Mouse (Mus musculus): ENCODE data around the gene Tstd1. TPM values are rescaled to one million over a fixed set of nuclear protein-coding genes. Genes with fewer than 3 reads are reported as not detected.

The Tstd1 gene
- total and polyA plus RNA-seq, 2 experiments from 2014 or later: 1.1 TPM; not detected in 1

- no peaks in the 10 kb centered on the region for H3K36me3 ChIP-seq (replicated peaks; ENCODE audit: control insufficient read depth, insufficient read depth, low read length)
- peaks cover 3% of the 10 kb centered on the region; the same call in 1 of the 2 replicates for H3K4me1 ChIP-seq (ENCODE audit: control insufficient read depth, insufficient read depth)
- no peaks in the 10 kb centered on the region for H3K9me3 ChIP-seq (replicated peaks; ENCODE audit: control insufficient read depth, low read length)
- H3K27ac ChIP-seq (ENCODE audit: low read depth): no peak overlapping the region
- no peak for TF ChIP-seq EP300 (IDR thresholded peaks at IDR 0.05; ENCODE audit: low read depth)
- TF ChIP-seq CTCF (IDR thresholded peaks at IDR 0.05; ENCODE audit: low read depth): no peak
- H3K4me2 ChIP-seq (ENCODE audit: low read depth, low read length): no peak overlapping the region
- H3K4me3 ChIP-seq (ENCODE audit: low read depth, low read length): no peak overlapping the region
- no peak for ATAC-seq (ENCODE audit: insufficient read depth, low read depth)
- H3K9ac ChIP-seq (replicated peaks; ENCODE audit: low read depth, low read length): no peak overlapping the region
- 68% methylated on average over 6 of the region's 6 CpGs for WGBS
- DNase-seq (ENCODE audit: low spot score): no peak
- 0 out of 2 replicates have a peak, but pooled peaks cover 6% of the 10 kb centered on the region for H3K27me3 ChIP-seq (ENCODE audit: control insufficient read depth, insufficient read depth, low read length)
These were observed 40.4 kb upstream of the Tstd1 start for GRCm38 (mm10) chr1:171378298-171378697.

- peak overlapping the region; percentile 15 for H3K4me3 ChIP-seq (ENCODE audit: low read depth, low read length)
- H3K9ac ChIP-seq (replicated peaks; ENCODE audit: low read depth, low read length): no peak overlapping the region
- 0 out of 2 replicates have a peak, but pooled peaks cover 6% of the 10 kb centered on the region for H3K27me3 ChIP-seq (ENCODE audit: control insufficient read depth, insufficient read depth, low read length)
- ATAC-seq (ENCODE audit: insufficient read depth, low read depth): peak; percentile 73
- H3K9me3 ChIP-seq (replicated peaks; ENCODE audit: control insufficient read depth, low read length): no peaks in the 10 kb centered on the region
- WGBS: 6% methylated on average over 31 of the region's 31 CpGs
- peak overlapping the region; percentile 44 for H3K4me2 ChIP-seq (ENCODE audit: low read depth, low read length)
- TF ChIP-seq CTCF (IDR thresholded peaks at IDR 0.05; ENCODE audit: low read depth) (peak; percentile 76), EP300 (IDR thresholded peaks at IDR 0.05; ENCODE audit: low read depth) (no peak)
- H3K36me3 ChIP-seq (replicated peaks; ENCODE audit: control insufficient read depth, insufficient read depth, low read length): no peaks in the 10 kb centered on the region
- peaks cover 3% of the 10 kb centered on the region; the same call in 1 of the 2 replicates for H3K4me1 ChIP-seq (ENCODE audit: control insufficient read depth, insufficient read depth)
- DNase-seq (ENCODE audit: low spot score): peak; percentile 69
- no peak overlapping the region for H3K27ac ChIP-seq (ENCODE audit: low read depth)
These were observed 38.6 kb upstream of the Tstd1 start for GRCm38 (mm10) chr1:171379935-171380599.

- no peaks in the 10 kb centered on the region for H3K9me3 ChIP-seq (replicated peaks; ENCODE audit: control insufficient read depth, low read length)
- TF ChIP-seq EP300 (IDR thresholded peaks at IDR 0.05; ENCODE audit: low read depth): no peak
- no peak for TF ChIP-seq CTCF (IDR thresholded peaks at IDR 0.05; ENCODE audit: low read depth)
- DNase-seq (ENCODE audit: low spot score) (no peak), ATAC-seq (ENCODE audit: insufficient read depth, low read depth) (no peak)
- no peak overlapping the region for H3K4me3 ChIP-seq (ENCODE audit: low read depth, low read length)
- no peaks in the 10 kb centered on the region for H3K36me3 ChIP-seq (replicated peaks; ENCODE audit: control insufficient read depth, insufficient read depth, low read length)
- 75% methylated on average over 11 of the region's 11 CpGs for WGBS
- 0 out of 2 replicates have a peak, but pooled peaks cover 6% of the 10 kb centered on the region for H3K27me3 ChIP-seq (ENCODE audit: control insufficient read depth, insufficient read depth, low read length)
- H3K4me2 ChIP-seq (ENCODE audit: low read depth, low read length): no peak overlapping the region
- no peak overlapping the region for H3K9ac ChIP-seq (replicated peaks; ENCODE audit: low read depth, low read length)
- peaks cover 3% of the 10 kb centered on the region; the same call in 1 of the 2 replicates for H3K4me1 ChIP-seq (ENCODE audit: control insufficient read depth, insufficient read depth)
- no peak overlapping the region for H3K27ac ChIP-seq (ENCODE audit: low read depth)
These were observed 36.5 kb upstream of the Tstd1 start for GRCm38 (mm10) chr1:171382096-171382620.

- TF ChIP-seq EP300 (IDR thresholded peaks at IDR 0.05; ENCODE audit: low read depth): no peak
- TF ChIP-seq CTCF (IDR thresholded peaks at IDR 0.05; ENCODE audit: low read depth): no peak
- ATAC-seq (ENCODE audit: insufficient read depth, low read depth) (no peak), DNase-seq (ENCODE audit: low spot score) (no peak)
- no peak overlapping the region for H3K27ac ChIP-seq (ENCODE audit: low read depth)
- H3K4me3 ChIP-seq (ENCODE audit: low read depth, low read length): no peak overlapping the region
- 0 out of 2 replicates have a peak, but pooled peaks cover 6% of the 10 kb centered on the region for H3K27me3 ChIP-seq (ENCODE audit: control insufficient read depth, insufficient read depth, low read length)
- no peak overlapping the region for H3K9ac ChIP-seq (replicated peaks; ENCODE audit: low read depth, low read length)
- no peak overlapping the region for H3K4me2 ChIP-seq (ENCODE audit: low read depth, low read length)
- WGBS: 56% methylated on average over 9 of the region's 9 CpGs
- no peaks in the 10 kb centered on the region for H3K9me3 ChIP-seq (replicated peaks; ENCODE audit: control insufficient read depth, low read length)
- no peaks in the 10 kb centered on the region for H3K36me3 ChIP-seq (replicated peaks; ENCODE audit: control insufficient read depth, insufficient read depth, low read length)
- peaks cover 3% of the 10 kb centered on the region; the same call in 1 of the 2 replicates for H3K4me1 ChIP-seq (ENCODE audit: control insufficient read depth, insufficient read depth)
These were observed 34.3 kb upstream of the Tstd1 start for GRCm38 (mm10) chr1:171384361-171384760.

- H3K27ac ChIP-seq (ENCODE audit: low read depth): no peak overlapping the region
- no peak overlapping the region for H3K4me3 ChIP-seq (ENCODE audit: low read depth, low read length)
- WGBS: 59% methylated on average over 9 of the region's 9 CpGs
- DNase-seq (ENCODE audit: low spot score) (no peak), ATAC-seq (ENCODE audit: insufficient read depth, low read depth) (no peak)
- peaks cover 2% of the 10 kb centered on the region; the same call in 1 of the 2 replicates for H3K4me1 ChIP-seq (ENCODE audit: control insufficient read depth, insufficient read depth)
- no peaks in the 10 kb centered on the region for H3K36me3 ChIP-seq (replicated peaks; ENCODE audit: control insufficient read depth, insufficient read depth, low read length)
- TF ChIP-seq EP300 (IDR thresholded peaks at IDR 0.05; ENCODE audit: low read depth): no peak
- peak; percentile 26; the same call in 1 of the 2 replicates for TF ChIP-seq CTCF (IDR thresholded peaks at IDR 0.05; ENCODE audit: low read depth)
- H3K4me2 ChIP-seq (ENCODE audit: low read depth, low read length): no peak overlapping the region
- no peaks in the 10 kb centered on the region for H3K9me3 ChIP-seq (replicated peaks; ENCODE audit: control insufficient read depth, low read length)
- H3K9ac ChIP-seq (replicated peaks; ENCODE audit: low read depth, low read length): no peak overlapping the region
- 0 out of 2 replicates have a peak, but pooled peaks cover 4% of the 10 kb centered on the region for H3K27me3 ChIP-seq (ENCODE audit: control insufficient read depth, insufficient read depth, low read length)
These were observed 33.5 kb upstream of the Tstd1 start for GRCm38 (mm10) chr1:171385171-171385570.
